Mouse (Mus musculus): ENCODE results near the gene Hist1h2bn. TPM values are rescaled to one million over a fixed set of nuclear protein-coding genes. Genes with fewer than 3 reads are reported as not detected.
"Not testable (repeated sequence)": the region's sequence is repeated elsewhere in the genome, so short reads cannot be mapped to it uniquely, and the experiment has no call there.

The Hist1h2bn gene
- polyA plus RNA-seq, 1 experiment: 2.3 TPM

GRCm38 (mm10) chr13:21715131-21715863 lies 38.6 kb upstream of the Hist1h2bn start:
- Histone ChIP-seq H3K36me3 (ENCODE audit: control insufficient read depth, insufficient read depth, low read length) (no peaks in the 10 kb centered on the region), H3K4me3 (ENCODE audit: control insufficient read depth, low read depth, low read length) (peak overlapping the region; percentile 42; the same call in 1 of the 2 replicates), H3K27me3 (ENCODE audit: control insufficient read depth, insufficient read depth, low read length) (no peaks in the 10 kb centered on the region), H3K4me1 (ENCODE audit: control insufficient read depth, insufficient read depth, low read length) (peaks cover 8% of the 10 kb centered on the region), H3K27ac (ENCODE audit: control insufficient read depth, insufficient read depth, low read depth, low read length) (peak overlapping the region; percentile 65)
- TF ChIP-seq POLR2A (IDR thresholded peaks at IDR 0.05; ENCODE audit: control insufficient read depth, low read depth, low read length): no peak
- no peak for TF ChIP-seq CTCF (IDR thresholded peaks at IDR 0.05; ENCODE audit: control insufficient read depth, insufficient read depth, insufficient replicate concordance, low read depth, low read length)

GRCm38 (mm10) chr13:21715864-21716539 lies 37.9 kb upstream of the Hist1h2bn start, which contains the start of the genes Hist1h2bl and Hist1h2ai:
TSS of gene Hist1h2bl (minus strand) at chr13:21716143.
TSS of gene Hist1h2ai (plus strand) at chr13:21716422.
- not testable (repeated sequence) for H3K4me1 ChIP-seq (ENCODE audit: control insufficient read depth, insufficient read depth, low read length); H3K27me3 ChIP-seq (ENCODE audit: control insufficient read depth, insufficient read depth, low read length); H3K36me3 ChIP-seq (ENCODE audit: control insufficient read depth, insufficient read depth, low read length)
- peak within 1 kb of the TSS; percentile 65 for H3K27ac ChIP-seq (ENCODE audit: control insufficient read depth, insufficient read depth, low read depth, low read length)
- peak within 1 kb of the TSS; percentile 61 for H3K4me3 ChIP-seq (ENCODE audit: control insufficient read depth, low read depth, low read length)
- peak; percentile 52; the same call in 1 of the 2 replicates for TF ChIP-seq POLR2A (IDR thresholded peaks at IDR 0.05; ENCODE audit: control insufficient read depth, low read depth, low read length)

GRCm38 (mm10) chr13:21716540-21717391 lies 37.2 kb upstream of the Hist1h2bn start:
- H3K36me3 ChIP-seq (ENCODE audit: control insufficient read depth, insufficient read depth, low read length); H3K27me3 ChIP-seq (ENCODE audit: control insufficient read depth, insufficient read depth, low read length); H3K4me1 ChIP-seq (ENCODE audit: control insufficient read depth, insufficient read depth, low read length): not testable (repeated sequence)
- peak overlapping the region; percentile 36 for H3K27ac ChIP-seq (ENCODE audit: control insufficient read depth, insufficient read depth, low read depth, low read length)
- H3K4me3 ChIP-seq (ENCODE audit: control insufficient read depth, low read depth, low read length): peak overlapping the region; percentile 50

GRCm38 (mm10) chr13:21717397-21718357 lies 36.2 kb upstream of the Hist1h2bn start, which contains the start of gene Hist1h3h:
TSS of gene Hist1h3h (plus strand) at chr13:21717659.
- Histone ChIP-seq H3K4me3 (ENCODE audit: control insufficient read depth, low read depth, low read length) (peak within 1 kb of the TSS; percentile 50), H3K27ac (ENCODE audit: control insufficient read depth, insufficient read depth, low read depth, low read length) (peak within 1 kb of the TSS; percentile 66)
- not testable (repeated sequence) for H3K36me3 ChIP-seq (ENCODE audit: control insufficient read depth, insufficient read depth, low read length); H3K27me3 ChIP-seq (ENCODE audit: control insufficient read depth, insufficient read depth, low read length); H3K4me1 ChIP-seq (ENCODE audit: control insufficient read depth, insufficient read depth, low read length)

GRCm38 (mm10) chr13:21718381-21719080 lies 35.4 kb upstream of the Hist1h2bn start:
- TF ChIP-seq CTCF (IDR thresholded peaks at IDR 0.05; ENCODE audit: control insufficient read depth, insufficient read depth, insufficient replicate concordance, low read depth, low read length): no peak
- no peak overlapping the region for H3K4me3 ChIP-seq (ENCODE audit: control insufficient read depth, low read depth, low read length)
- H3K36me3 ChIP-seq (ENCODE audit: control insufficient read depth, insufficient read depth, low read length): no peaks in the 10 kb centered on the region
- peak overlapping the region; percentile 44; the same call in 1 of the 2 replicates for H3K27ac ChIP-seq (ENCODE audit: control insufficient read depth, insufficient read depth, low read depth, low read length)
- H3K4me1 ChIP-seq (ENCODE audit: control insufficient read depth, insufficient read depth, low read length): peaks cover 9% of the 10 kb centered on the region
- no peaks in the 10 kb centered on the region for H3K27me3 ChIP-seq (ENCODE audit: control insufficient read depth, insufficient read depth, low read length)

- Histone ChIP-seq H3K27ac (ENCODE audit: control insufficient read depth, insufficient read depth, low read depth, low read length) (peak overlapping the region; percentile 69; the same call in 1 of the 2 replicates), H3K4me3 (ENCODE audit: control insufficient read depth, low read depth, low read length) (peak overlapping the region; percentile 39)
- H3K4me1 ChIP-seq (ENCODE audit: control insufficient read depth, insufficient read depth, low read length); H3K36me3 ChIP-seq (ENCODE audit: control insufficient read depth, insufficient read depth, low read length); H3K27me3 ChIP-seq (ENCODE audit: control insufficient read depth, insufficient read depth, low read length): not testable (repeated sequence)
Measured at GRCm38 (mm10) chr13:21721107-21721756, 32.7 kb upstream of the Hist1h2bn start.

Measured in testis, adult 2 months (tissue).